Mouse (Mus musculus): ENCODE data around the gene Yrdc. TPM values are rescaled to one million over a fixed set of nuclear protein-coding genes. Genes with fewer than 3 reads are reported as not detected.

Yrdc gene
- polyA plus RNA-seq, 1 experiment from 2014 or later, result 44.7 TPM

DNA sequence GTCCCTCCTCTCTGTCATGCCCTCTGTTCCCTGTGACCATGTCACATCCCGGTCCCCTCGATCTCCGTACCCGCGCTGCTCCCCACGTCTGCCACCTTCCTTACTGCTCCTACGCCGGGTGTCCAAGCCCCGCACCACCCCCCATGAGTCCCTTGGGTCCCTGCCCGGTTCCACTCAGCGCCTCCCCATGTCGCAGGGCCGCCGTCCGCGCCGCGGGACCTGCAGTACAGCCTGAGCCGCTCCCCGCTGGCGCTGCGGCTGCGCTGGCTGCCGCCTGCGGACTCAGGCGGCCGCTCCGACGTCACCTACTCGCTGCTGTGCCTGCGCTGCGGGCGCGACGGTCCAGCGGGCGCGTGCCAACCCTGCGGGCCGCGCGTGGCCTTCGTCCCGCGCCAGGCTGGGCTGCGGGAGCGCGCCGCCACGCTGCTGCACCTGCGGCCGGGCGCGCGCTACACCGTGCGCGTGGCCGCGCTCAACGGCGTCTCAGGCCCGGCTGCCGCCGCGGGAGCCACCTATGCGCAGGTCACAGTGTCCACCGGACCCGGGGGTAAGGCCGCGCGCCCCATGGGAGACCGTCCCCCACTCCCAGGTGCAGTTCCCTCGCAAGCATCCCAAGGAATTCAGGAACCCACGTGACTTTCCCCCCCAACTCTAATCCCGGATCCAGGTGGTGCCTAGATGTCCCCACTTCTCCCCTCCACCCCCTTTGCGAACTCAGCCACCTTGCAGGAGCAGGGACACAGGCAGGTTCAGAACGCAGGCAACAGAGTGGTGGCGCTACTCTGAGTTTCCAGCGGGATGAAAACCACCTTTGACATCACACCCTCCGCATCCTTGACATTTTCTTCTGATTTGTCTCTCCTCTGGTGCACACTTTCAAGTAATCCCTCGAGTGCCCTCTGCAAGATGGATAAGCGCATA lies 44.3 kb downstream of the Yrdc start:
- Histone ChIP-seq H3K27ac (ENCODE audit: low read depth) (no peak overlapping the region), H3K27me3 (ENCODE audit: insufficient read depth, low read length) (peaks cover 61% of the 10 kb centered on the region), H3K4me3 (ENCODE audit: low read depth, low read length) (peak overlapping the region; percentile 35), H3K9ac (no peak overlapping the region), H3K4me1 (ENCODE audit: insufficient read depth) (no peaks in the 10 kb centered on the region), H3K9me3 (ENCODE audit: low read depth, low read length) (no peaks in the 10 kb centered on the region), H3K36me3 (ENCODE audit: insufficient read depth) (no peaks in the 10 kb centered on the region), H3K4me2 (peak overlapping the region; percentile 62)
- DNase-seq (peak; percentile 20), ATAC-seq (ENCODE audit: insufficient read depth) (no peak)
- 2% methylated on average over 83 of the region's 83 CpGs for WGBS
- no peak for TF ChIP-seq CTCF (IDR thresholded peaks at IDR 0.05; ENCODE audit: low read depth)

- TF ChIP-seq CTCF (IDR thresholded peaks at IDR 0.05; ENCODE audit: low read depth), result no peak
- no peak overlapping the region for H3K9ac ChIP-seq
- 54% methylated on average over 10 of the region's 10 CpGs for WGBS
- DNase-seq, result no peak
- no peaks in the 10 kb centered on the region for H3K4me1 ChIP-seq (ENCODE audit: insufficient read depth)
- no peaks in the 10 kb centered on the region for H3K9me3 ChIP-seq (ENCODE audit: low read depth, low read length)
- no peak overlapping the region for H3K27ac ChIP-seq (ENCODE audit: low read depth)
- H3K4me3 ChIP-seq (ENCODE audit: low read depth, low read length), result no peak overlapping the region
- H3K4me2 ChIP-seq, result no peak overlapping the region
- ATAC-seq (ENCODE audit: insufficient read depth), result no peak
- H3K36me3 ChIP-seq (ENCODE audit: insufficient read depth), result no peaks in the 10 kb centered on the region
- peaks cover 38% of the 10 kb centered on the region for H3K27me3 ChIP-seq (ENCODE audit: insufficient read depth, low read length)
Observed at GRCm38 (mm10) chr4:124898428-124898827, 47.9 kb downstream of the Yrdc start.

DNA sequence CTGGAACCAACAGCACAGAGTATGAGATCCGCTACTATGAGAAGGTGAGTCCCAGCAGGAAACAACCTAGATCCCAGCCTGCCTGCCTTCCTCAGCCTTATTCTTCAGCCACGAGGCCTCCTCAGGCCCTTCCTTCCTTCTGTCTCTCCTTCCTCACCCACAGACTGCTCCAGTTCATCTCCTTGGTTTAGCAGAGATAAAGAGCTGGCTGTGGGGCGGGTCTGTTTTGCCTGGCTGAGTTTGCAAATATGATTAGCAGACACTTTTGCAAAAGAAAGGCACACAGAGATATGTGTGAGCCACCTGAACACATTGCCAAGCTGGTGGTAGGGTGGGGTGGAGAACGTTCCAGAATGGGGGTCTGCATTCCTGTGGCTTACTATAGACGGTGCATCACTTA lies 49.4 kb downstream of the Yrdc start:
- TF ChIP-seq CTCF (IDR thresholded peaks at IDR 0.05; ENCODE audit: low read depth), result no peak
- H3K9me3 ChIP-seq (ENCODE audit: low read depth, low read length), result no peaks in the 10 kb centered on the region
- H3K4me3 ChIP-seq (ENCODE audit: low read depth, low read length), result no peak overlapping the region
- H3K9ac ChIP-seq, result no peak overlapping the region
- peaks cover 23% of the 10 kb centered on the region for H3K27me3 ChIP-seq (ENCODE audit: insufficient read depth, low read length)
- 44% methylated on average over 5 of the region's 5 CpGs for WGBS
- H3K36me3 ChIP-seq (ENCODE audit: insufficient read depth), result no peaks in the 10 kb centered on the region
- ATAC-seq (ENCODE audit: insufficient read depth) (no peak), DNase-seq (no peak)
- H3K4me2 ChIP-seq, result no peak overlapping the region
- H3K27ac ChIP-seq (ENCODE audit: low read depth), result no peak overlapping the region
- H3K4me1 ChIP-seq (ENCODE audit: insufficient read depth), result no peaks in the 10 kb centered on the region

Other genes starting within 250 kb of the Yrdc start
- not detected in 2 replicates for gene 3100002H09Rik, start 239.9 kb upstream of the Yrdc start, polyA plus RNA-seq (2014; fragmentation: Nextera tagmentation; extraction: Ambion mirVana)
- 0.11 and 0.41 TPM in 2 replicates for gene Pou3f1, start 193.9 kb upstream of the Yrdc start, polyA plus RNA-seq (2014; fragmentation: Nextera tagmentation; extraction: Ambion mirVana)
- gene Utp11, start 157.1 kb upstream of the Yrdc start, polyA plus RNA-seq (2014; fragmentation: Nextera tagmentation; extraction: Ambion mirVana), result 59.0 and 59.5 TPM in 2 replicates
- gene Fhl3, start 150.0 kb upstream of the Yrdc start, polyA plus RNA-seq (2014; fragmentation: Nextera tagmentation; extraction: Ambion mirVana), result 12.8 and 13.1 TPM in 2 replicates
- 164 and 166 TPM in 2 replicates for gene Sf3a3, start 135.9 kb upstream of the Yrdc start, polyA plus RNA-seq (2014; fragmentation: Nextera tagmentation; extraction: Ambion mirVana)
- gene Inpp5b, start 108.8 kb upstream of the Yrdc start, polyA plus RNA-seq (2014; fragmentation: Nextera tagmentation; extraction: Ambion mirVana), result 25.5 and 34.0 TPM in 2 replicates
- 14.1 and 14.2 TPM in 2 replicates for gene Mtf1, start 48.6 kb upstream of the Yrdc start, polyA plus RNA-seq (2014; fragmentation: Nextera tagmentation; extraction: Ambion mirVana)
- 60.0 and 62.7 TPM in 2 replicates for gene 1110065P20Rik, start 517 bp downstream of the Yrdc start, polyA plus RNA-seq (2014; fragmentation: Nextera tagmentation; extraction: Ambion mirVana)
- gene Maneal, start 11.5 kb downstream of the Yrdc start, polyA plus RNA-seq (2014; fragmentation: Nextera tagmentation; extraction: Ambion mirVana), result 0.61 and 0.82 TPM in 2 replicates
- gene Epha10, start 30.2 kb downstream of the Yrdc start, polyA plus RNA-seq (2014; fragmentation: Nextera tagmentation; extraction: Ambion mirVana), result 0.04 TPM in 1 of 2 replicates, not detected in the other
- 3.6 and 3.9 TPM in 2 replicates for gene 9930104L06Rik, start 86.4 kb downstream of the Yrdc start, polyA plus RNA-seq (2014; fragmentation: Nextera tagmentation; extraction: Ambion mirVana)
- gene Cdca8, start 88.6 kb downstream of the Yrdc start, polyA plus RNA-seq (2014; fragmentation: Nextera tagmentation; extraction: Ambion mirVana), result 157 and 169 TPM in 2 replicates
- 12.8 and 16.0 TPM in 2 replicates for gene Rspo1, start 135.8 kb downstream of the Yrdc start, polyA plus RNA-seq (2014; fragmentation: Nextera tagmentation; extraction: Ambion mirVana)
- 80.7 and 81.9 TPM in 2 replicates for gene Gnl2, start 165.9 kb downstream of the Yrdc start, polyA plus RNA-seq (2014; fragmentation: Nextera tagmentation; extraction: Ambion mirVana)
- gene Dnali1, start 215.0 kb downstream of the Yrdc start, polyA plus RNA-seq (2014; fragmentation: Nextera tagmentation; extraction: Ambion mirVana), result 0.13 and 0.42 TPM in 2 replicates
- gene Snip1, start 216.0 kb downstream of the Yrdc start, polyA plus RNA-seq (2014; fragmentation: Nextera tagmentation; extraction: Ambion mirVana), result 35.0 and 35.6 TPM in 2 replicates
- gene Meaf6, start 234.5 kb downstream of the Yrdc start, polyA plus RNA-seq (2014; fragmentation: Nextera tagmentation; extraction: Ambion mirVana), result 63.5 and 65.2 TPM in 2 replicates